Mouse (Mus musculus): ENCODE results near the gene Crb3. TPM values are rescaled to one million over a fixed set of nuclear protein-coding genes. Genes with fewer than 3 reads are reported as not detected.

Crb3 gene
- polyA plus RNA-seq, 1 experiment from 2014 or later, result 2.9 TPM

DNA sequence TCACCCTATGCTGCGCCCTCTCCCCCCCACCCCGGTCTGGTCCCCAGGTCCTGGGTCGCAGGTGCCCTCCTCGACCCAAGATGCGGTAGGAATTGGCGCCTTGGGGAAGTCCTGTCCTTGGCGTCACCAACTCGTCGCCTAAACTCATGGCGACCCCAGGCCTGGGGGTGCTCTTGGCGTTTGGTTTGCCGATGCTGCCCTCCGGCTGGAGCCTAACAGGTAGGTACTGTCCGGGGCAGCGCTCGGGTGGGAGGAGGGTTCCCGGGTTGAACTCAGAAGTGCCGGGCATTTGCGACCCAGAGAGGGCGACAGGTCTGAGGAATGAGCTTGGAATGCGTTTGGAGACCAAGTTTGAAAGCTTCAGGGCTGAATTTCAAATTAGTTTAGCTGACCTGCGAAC, 3.6 kb downstream of the Crb3 start:
- Histone ChIP-seq H3K27me3 (peaks cover 86% of the 10 kb centered on the region), H3K9me3 (replicated peaks) (no peaks in the 10 kb centered on the region), H3K4me1 (replicated peaks) (peaks cover 55% of the 10 kb centered on the region), H3K4me3 (replicated peaks) (peak overlapping the region; percentile 49), H3K9ac (peak overlapping the region; percentile 13; the same call in 1 of the 2 replicates), H3K4me2 (peak overlapping the region; percentile 64), H3K27ac (no peak overlapping the region), H3K36me3 (no peaks in the 10 kb centered on the region)
- 2% methylated on average over 22 of the region's 22 CpGs for WGBS (ENCODE audit: insufficient replicate concordance)
- ATAC-seq (ENCODE audit: low read depth) (no peak), DNase-seq (no peak)

DNA sequence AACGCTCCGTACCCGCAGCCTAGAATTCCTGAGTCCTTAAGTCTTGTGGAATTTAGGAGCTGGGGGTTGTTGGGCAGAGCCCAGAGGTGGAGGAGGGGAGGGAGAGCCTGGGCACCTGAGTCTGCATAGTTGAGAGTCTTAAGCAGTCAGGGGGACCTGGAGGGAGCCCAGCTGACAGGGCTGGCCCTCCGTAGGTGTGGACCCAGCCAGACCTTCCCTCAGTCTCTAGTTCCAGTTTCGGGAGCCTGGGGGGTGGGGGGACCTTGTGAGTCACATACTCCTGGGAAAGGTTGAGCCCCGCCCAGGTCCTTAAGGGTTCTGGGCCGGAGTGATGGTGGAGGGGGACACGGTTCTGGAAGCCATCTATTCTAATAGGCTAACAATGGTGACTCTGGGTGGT, 4.1 kb downstream of the Crb3 start:
- Histone ChIP-seq H3K4me1 (replicated peaks) (peaks cover 55% of the 10 kb centered on the region), H3K27me3 (peaks cover 81% of the 10 kb centered on the region), H3K9ac (no peak overlapping the region), H3K36me3 (no peaks in the 10 kb centered on the region), H3K27ac (no peak overlapping the region), H3K4me2 (peak overlapping the region; percentile 64; the same call in 1 of the 2 replicates), H3K9me3 (replicated peaks) (no peaks in the 10 kb centered on the region), H3K4me3 (replicated peaks) (peak overlapping the region; percentile 49; the same call in 1 of the 2 replicates)
- no peak for DNase-seq
- no peak for ATAC-seq (ENCODE audit: low read depth)
- WGBS (ENCODE audit: insufficient replicate concordance), result 22% methylated on average over 8 of the region's 8 CpGs

DNA sequence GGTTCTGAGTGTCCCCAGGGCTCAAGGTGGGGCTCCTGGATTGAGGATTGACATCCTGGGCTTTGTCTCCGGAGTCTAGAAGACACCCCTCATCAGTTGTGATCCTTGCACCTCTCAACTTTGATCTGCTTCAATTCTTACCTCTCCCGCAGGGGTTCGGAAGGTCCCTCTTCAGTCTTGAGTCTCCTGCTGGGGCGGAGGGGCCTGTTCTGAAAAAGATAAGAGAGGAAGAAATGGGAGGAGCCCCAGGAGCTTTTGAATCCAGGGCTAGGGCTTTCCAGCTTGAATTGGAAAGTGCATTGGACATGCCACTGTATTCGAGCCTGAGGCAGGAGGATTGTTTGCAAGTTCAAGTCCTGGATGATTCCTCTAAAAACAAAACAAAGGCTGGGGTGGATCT, 8.0 kb downstream of the Crb3 start:
- Histone ChIP-seq H3K4me3 (replicated peaks) (no peak overlapping the region), H3K4me2 (no peak overlapping the region), H3K36me3 (no peaks in the 10 kb centered on the region), H3K27ac (no peak overlapping the region), H3K27me3 (peaks cover 51% of the 10 kb centered on the region), H3K4me1 (replicated peaks) (peaks cover 30% of the 10 kb centered on the region), H3K9ac (no peak overlapping the region), H3K9me3 (replicated peaks) (no peaks in the 10 kb centered on the region)
- 25% methylated on average over 5 of the region's 5 CpGs for WGBS (ENCODE audit: insufficient replicate concordance)
- no peak for DNase-seq
- no peak for ATAC-seq (ENCODE audit: low read depth)

DNA sequence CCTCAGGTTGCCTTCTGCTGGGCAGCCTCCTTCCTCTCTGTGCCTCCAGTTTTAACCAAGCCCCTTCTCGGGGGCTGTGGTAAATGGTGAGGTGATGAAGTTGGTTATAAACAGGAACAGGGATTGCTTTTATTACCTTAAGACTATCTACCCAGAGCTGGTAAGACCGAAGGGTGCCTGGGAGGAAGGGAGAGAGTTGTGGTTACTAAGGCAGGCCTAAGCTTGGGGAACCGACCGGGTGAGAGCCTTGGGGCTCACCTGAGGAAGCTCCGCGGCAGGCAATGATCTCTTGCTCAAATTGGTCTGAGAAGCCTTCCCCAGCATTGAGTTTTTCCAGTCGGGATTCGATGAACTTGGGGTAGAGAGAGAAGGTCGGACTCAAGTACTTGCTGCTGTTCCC, 11.4 kb downstream of the Crb3 start:
- Histone ChIP-seq H3K27ac (no peak overlapping the region), H3K4me1 (replicated peaks) (peaks cover 23% of the 10 kb centered on the region), H3K36me3 (no peaks in the 10 kb centered on the region), H3K9me3 (replicated peaks) (no peaks in the 10 kb centered on the region), H3K27me3 (peaks cover 22% of the 10 kb centered on the region), H3K4me2 (no peak overlapping the region), H3K4me3 (replicated peaks) (no peak overlapping the region), H3K9ac (no peak overlapping the region)
- 29% methylated on average over 9 of the region's 9 CpGs for WGBS (ENCODE audit: insufficient replicate concordance)
- no peak for ATAC-seq (ENCODE audit: low read depth)
- no peak for DNase-seq

DNA sequence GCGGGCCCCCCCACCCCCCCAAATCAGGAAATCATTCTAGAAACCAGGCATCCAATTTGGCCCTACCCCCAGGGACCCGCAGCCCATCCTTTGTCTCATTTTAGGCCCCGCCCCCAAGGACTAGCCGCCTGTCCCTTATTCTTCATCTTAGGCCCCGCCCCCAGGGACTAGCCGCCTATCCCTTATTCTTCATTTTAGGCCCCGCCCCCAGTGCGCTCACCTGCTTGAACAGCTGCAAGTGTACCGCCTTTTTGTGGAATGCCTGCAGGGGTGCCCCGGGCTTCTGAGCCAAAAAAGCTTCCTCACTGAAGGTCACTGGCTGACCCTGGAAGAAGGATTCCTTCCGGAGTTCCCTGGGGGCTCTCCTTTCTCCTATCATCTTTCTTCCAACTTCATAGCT, 11.8 kb downstream of the Crb3 start:
- WGBS (ENCODE audit: insufficient replicate concordance), result 20% methylated on average over 11 of the region's 11 CpGs
- Histone ChIP-seq H3K27me3 (peaks cover 19% of the 10 kb centered on the region; the same call in 1 of the 2 replicates), H3K4me2 (peak overlapping the region; percentile 14; the same call in 1 of the 2 replicates), H3K36me3 (no peaks in the 10 kb centered on the region), H3K9ac (no peak overlapping the region), H3K27ac (no peak overlapping the region), H3K4me3 (replicated peaks) (no peak overlapping the region), H3K9me3 (replicated peaks) (no peaks in the 10 kb centered on the region), H3K4me1 (replicated peaks) (peaks cover 23% of the 10 kb centered on the region)
- DNase-seq (no peak), ATAC-seq (ENCODE audit: low read depth) (no peak)

DNA sequence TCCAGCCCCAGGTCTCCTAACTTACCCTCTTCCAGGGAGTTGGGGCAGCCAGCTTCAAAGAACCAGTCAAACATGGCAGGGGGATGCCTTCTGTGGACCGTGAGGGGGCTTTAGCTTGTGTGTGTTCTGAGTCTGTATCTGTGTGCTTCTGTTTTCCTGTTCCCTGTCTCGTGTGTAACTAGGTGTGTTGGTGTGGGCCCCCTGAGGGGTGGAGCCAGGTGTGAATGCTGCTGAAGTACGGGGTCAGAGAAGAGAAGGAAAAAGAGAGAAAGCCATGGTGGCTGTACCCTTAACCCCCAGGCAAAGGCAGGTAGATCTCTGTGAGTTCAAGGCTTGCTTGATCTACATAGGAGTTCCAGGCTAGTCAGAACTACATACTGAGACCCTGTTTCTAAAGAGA, 18.0 kb downstream of the Crb3 start:
- no peak overlapping the region for H3K27ac ChIP-seq
- no peak overlapping the region for H3K9ac ChIP-seq
- no peaks in the 10 kb centered on the region for H3K9me3 ChIP-seq (replicated peaks)
- no peak for DNase-seq
- no peaks in the 10 kb centered on the region for H3K36me3 ChIP-seq
- 37% methylated on average over 3 of the region's 3 CpGs for WGBS (ENCODE audit: insufficient replicate concordance)
- H3K4me1 ChIP-seq (replicated peaks), result peaks cover 11% of the 10 kb centered on the region
- ATAC-seq (ENCODE audit: low read depth), result no peak
- no peak overlapping the region for H3K4me3 ChIP-seq (replicated peaks)
- no peak overlapping the region for H3K4me2 ChIP-seq
- 0 out of 2 replicates have a peak, but pooled peaks cover 3% of the 10 kb centered on the region for H3K27me3 ChIP-seq

DNA sequence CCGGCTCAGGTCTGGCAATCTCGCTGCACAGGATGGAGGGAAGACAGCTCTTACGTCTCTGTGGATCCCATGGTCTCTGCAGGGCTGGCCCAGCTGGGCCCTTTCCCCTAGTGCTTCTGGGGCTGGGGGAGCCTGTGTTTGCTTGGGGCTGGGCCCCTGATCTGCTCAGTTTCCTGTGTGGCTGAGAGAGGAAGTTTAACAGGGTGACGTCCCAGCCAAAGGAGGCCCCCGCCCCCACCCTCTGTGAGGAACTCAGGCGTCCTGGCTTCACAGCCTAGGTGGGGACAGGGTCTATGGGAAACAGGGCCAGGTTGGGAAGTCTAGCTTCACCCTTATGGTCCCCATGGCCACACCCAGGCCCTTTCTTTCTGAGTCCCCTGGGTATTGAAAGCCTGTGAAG, 19.4 kb downstream of the Crb3 start, which contains the start of gene Dennd1c:
TSS of gene Dennd1c (minus strand) at position 179 of the 400 bp plus-strand sequence.
- H3K9me3 ChIP-seq (replicated peaks), result no peaks in the 10 kb centered on the region
- H3K27me3 ChIP-seq, result no peaks in the 10 kb centered on the region
- H3K4me2 ChIP-seq, result peak within 1 kb of the TSS; percentile 21; the same call in 1 of the 2 replicates
- H3K9ac ChIP-seq, result no peak within 1 kb of the TSS
- peak within 1 kb of the TSS; percentile 11; the same call in 1 of the 2 replicates for H3K27ac ChIP-seq
- DNase-seq, result no peak
- H3K4me3 ChIP-seq (replicated peaks), result peak within 1 kb of the TSS; percentile 17
- WGBS (ENCODE audit: insufficient replicate concordance), result 15% methylated on average over 6 of the region's 6 CpGs
- ATAC-seq (ENCODE audit: low read depth), result peak; percentile 66
- H3K4me1 ChIP-seq (replicated peaks), result peaks cover 11% of the 10 kb centered on the region
- no peaks in the 10 kb centered on the region for H3K36me3 ChIP-seq

DNA sequence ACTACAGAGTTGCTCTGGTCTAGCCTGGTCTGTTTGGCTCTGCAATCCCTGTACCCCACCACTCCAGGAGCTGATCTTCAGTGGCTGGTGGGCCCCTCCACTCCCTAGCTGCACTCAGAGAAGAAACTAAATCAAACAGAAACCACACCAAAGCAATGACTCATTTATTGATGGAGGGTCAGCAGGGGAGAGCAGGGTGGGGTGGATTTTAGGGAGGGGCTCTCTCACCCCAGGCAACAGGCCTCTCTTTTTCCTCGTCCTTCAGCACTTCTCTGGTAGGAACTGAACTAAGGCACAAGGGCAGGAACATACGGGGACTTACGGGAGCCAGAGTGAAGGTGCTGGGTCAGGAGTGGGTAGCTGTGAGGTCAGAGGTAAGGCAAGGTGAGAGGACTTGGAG, 21.0 kb downstream of the Crb3 start:
- 76% methylated on average over 3 of the region's 3 CpGs for WGBS (ENCODE audit: insufficient replicate concordance)
- H3K4me1 ChIP-seq (replicated peaks), result peaks cover 11% of the 10 kb centered on the region
- ATAC-seq (ENCODE audit: low read depth), result no peak
- no peak overlapping the region for H3K9ac ChIP-seq
- no peak overlapping the region for H3K4me3 ChIP-seq (replicated peaks)
- no peaks in the 10 kb centered on the region for H3K9me3 ChIP-seq (replicated peaks)
- no peaks in the 10 kb centered on the region for H3K36me3 ChIP-seq
- DNase-seq, result no peak
- H3K27ac ChIP-seq, result no peak overlapping the region
- no peaks in the 10 kb centered on the region for H3K27me3 ChIP-seq
- no peak overlapping the region for H3K4me2 ChIP-seq

DNA sequence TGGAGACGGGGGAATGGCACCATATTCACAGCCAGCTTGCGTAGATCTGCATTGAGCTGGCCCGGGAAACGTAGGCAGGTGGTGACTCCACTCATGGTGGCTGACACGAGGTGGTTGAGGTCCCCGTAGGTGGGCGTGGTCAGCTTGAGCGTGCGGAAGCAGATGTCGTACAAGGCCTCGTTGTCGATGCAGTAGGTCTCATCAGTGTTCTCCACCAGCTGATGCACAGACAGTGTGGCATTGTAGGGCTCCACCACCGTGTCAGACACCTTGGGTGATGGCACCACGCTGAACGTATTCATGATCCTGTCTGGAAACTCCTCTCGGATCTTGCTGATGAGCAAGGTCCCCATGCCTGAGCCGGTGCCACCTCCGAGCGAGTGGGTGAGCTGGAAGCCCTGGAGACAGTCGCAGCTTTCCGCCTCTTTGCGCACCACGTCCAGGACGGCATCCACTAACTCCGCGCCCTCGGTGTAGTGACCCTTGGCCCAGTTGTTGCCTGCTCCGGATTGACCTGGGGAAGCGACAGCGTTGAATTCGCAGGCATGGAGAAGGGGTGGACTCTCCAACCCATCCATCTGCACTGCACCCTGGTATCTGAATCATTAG, 22.4 kb downstream of the Crb3 start:
- no peaks in the 10 kb centered on the region for H3K9me3 ChIP-seq (replicated peaks)
- ATAC-seq (ENCODE audit: low read depth), result no peak
- no peak overlapping the region for H3K4me3 ChIP-seq (replicated peaks)
- WGBS (ENCODE audit: insufficient replicate concordance), result 84% methylated on average over 31 of the region's 31 CpGs
- no peak for DNase-seq
- no peaks in the 10 kb centered on the region for H3K36me3 ChIP-seq
- no peak overlapping the region for H3K27ac ChIP-seq
- H3K4me1 ChIP-seq (replicated peaks), result peaks cover 11% of the 10 kb centered on the region
- H3K9ac ChIP-seq, result no peak overlapping the region
- no peak overlapping the region for H3K4me2 ChIP-seq
- peaks cover 5% of the 10 kb centered on the region; the same call in 1 of the 2 replicates for H3K27me3 ChIP-seq

DNA sequence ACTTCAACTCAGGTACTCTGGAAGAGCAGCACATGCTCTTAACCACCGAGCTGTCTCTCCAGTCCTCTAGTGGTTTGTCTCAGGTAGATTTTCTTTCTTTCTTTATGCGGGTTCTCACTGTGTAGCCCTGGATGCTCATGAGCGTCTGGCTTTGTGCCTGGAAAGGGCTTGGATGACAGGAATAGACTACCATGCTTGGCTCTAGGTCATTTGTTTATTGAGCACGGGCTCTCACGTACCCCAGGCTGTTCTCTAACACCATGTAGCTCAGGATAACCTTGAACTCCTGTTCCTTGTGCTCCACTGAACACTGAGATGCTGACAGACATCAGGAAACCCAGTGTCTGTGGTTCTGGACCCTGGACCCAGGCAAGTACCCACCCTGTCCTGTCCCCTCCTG, 23.6 kb downstream of the Crb3 start:
- Histone ChIP-seq H3K9me3 (replicated peaks) (no peaks in the 10 kb centered on the region), H3K36me3 (no peaks in the 10 kb centered on the region), H3K4me3 (replicated peaks) (no peak overlapping the region), H3K9ac (no peak overlapping the region), H3K4me2 (no peak overlapping the region), H3K4me1 (replicated peaks) (peaks cover 15% of the 10 kb centered on the region), H3K27ac (no peak overlapping the region), H3K27me3 (peaks cover 15% of the 10 kb centered on the region)
- DNase-seq (no peak), ATAC-seq (ENCODE audit: low read depth) (no peak)
- WGBS (ENCODE audit: insufficient replicate concordance), result 63% methylated on average over 5 of the region's 5 CpGs

DNA sequence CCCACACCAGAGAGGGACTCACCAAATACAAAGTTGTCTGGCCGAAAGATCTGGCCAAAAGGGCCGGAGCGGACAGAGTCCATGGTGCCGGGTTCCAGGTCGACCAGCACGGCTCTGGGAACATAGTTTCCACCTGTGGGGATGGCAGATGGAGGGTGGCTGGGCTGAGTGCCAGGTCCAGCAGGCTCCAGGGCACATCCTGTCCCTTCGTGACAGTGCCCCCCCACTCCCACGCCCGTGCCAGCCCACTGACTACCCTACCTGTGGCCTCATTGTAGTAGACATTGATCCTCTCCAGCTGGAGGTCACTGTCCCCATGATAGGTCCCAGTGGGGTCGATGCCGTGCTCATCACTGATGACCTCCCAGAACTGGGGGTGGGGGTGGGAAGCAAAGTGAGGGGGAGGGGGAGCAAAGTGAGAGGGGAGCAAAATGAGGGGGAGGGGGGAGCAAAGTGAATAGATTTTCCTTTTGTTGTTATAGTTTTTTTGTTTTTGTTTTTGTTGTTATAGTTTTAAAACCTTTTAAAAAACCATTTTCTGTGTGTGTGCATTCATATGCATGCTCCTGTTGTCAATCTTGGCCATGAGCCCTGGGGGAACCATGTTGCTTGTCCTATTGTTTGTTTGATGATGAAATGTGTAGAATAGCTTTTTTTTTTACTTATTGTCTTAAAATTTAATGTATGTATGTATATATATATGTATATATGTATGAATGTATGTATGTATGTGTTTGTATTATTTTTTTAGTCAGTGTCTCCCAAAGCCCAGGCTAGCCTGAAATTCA, 27.3 kb downstream of the Crb3 start:
- Histone ChIP-seq H3K9ac (no peak overlapping the region), H3K4me1 (replicated peaks) (peaks cover 3% of the 10 kb centered on the region), H3K36me3 (no peaks in the 10 kb centered on the region), H3K27me3 (peaks cover 38% of the 10 kb centered on the region), H3K4me2 (no peak overlapping the region), H3K27ac (no peak overlapping the region), H3K9me3 (replicated peaks) (no peaks in the 10 kb centered on the region), H3K4me3 (replicated peaks) (no peak overlapping the region)
- 72% methylated on average over 11 of the region's 11 CpGs for WGBS (ENCODE audit: insufficient replicate concordance)
- ATAC-seq (ENCODE audit: low read depth) (no peak), DNase-seq (no peak)

Measured in liver, embryonic 13.5 days (tissue).